Mouse (Mus musculus): Measurements from ENCODE around the gene Gm4131. TPM values are rescaled to one million over a fixed set of nuclear protein-coding genes. Genes with fewer than 3 reads are reported as not detected.
"Not testable (repeated sequence)": the region's sequence is repeated elsewhere in the genome, so short reads cannot be mapped to it uniquely, and the experiment has no call there.

Gm4131 gene
- total RNA-seq (2015) (not detected in 2 replicates), total RNA-seq (2017) (not detected in 2 replicates)

DNA sequence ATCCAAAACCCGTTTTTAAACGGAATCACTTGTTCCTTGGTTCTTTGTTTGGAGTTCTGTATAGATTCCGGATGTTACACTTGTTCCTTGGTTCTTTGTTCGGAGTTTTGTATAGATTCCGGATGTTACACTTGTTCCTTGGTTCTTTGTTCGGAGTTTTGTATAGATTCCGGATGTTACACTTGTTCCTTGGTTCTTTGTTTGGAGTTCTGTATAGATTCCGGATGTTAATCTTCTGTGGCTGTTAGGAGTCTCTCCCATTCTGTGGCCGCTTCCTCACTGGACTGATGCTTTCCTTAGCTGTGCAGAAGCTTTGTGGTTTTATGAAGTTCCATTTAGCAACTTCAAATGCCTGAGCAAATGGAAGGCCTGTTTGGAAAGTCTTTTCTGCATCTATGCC lies at the start of gene Gm4131:
Gene Gm4131 (minus strand): TSS at position 101 of the 400 bp plus-strand sequence.
- ATAC-seq (ENCODE audit: poor library complexity, severe bottlenecking): not testable (repeated sequence)

GRCm38 (mm10) chr14:62609904-62610303 lies 43.2 kb upstream of the Gm4131 start:
- no peak for ATAC-seq (ENCODE audit: poor library complexity, severe bottlenecking)

DNA sequence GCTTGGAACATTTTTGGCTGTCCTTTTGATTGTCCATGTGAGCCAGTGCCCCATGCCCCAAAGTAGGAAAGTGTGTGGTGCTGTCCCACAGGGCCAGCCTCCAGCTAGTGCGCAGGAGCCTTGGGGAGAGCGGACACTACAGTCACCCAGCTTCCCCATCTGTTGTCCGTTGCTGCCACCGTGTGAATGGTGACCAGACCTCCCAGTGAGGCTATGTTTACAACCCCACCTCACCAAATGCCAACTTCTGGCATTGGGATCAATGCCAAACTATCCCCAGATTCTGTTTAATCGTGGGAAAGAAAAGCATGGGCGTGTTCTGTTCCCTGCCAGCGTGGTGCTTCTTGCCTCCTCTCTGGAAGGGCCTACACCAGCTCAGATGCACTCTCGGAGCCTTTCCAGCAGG lies 41.1 kb upstream of the Gm4131 start:
- ATAC-seq (ENCODE audit: poor library complexity, severe bottlenecking): no peak

- no peak for ATAC-seq (ENCODE audit: poor library complexity, severe bottlenecking)
Measured at GRCm38 (mm10) chr14:62602869-62603268, 36.1 kb upstream of the Gm4131 start.

- ATAC-seq (ENCODE audit: poor library complexity, severe bottlenecking): no peak
Measured at GRCm38 (mm10) chr14:62602271-62602670, 35.5 kb upstream of the Gm4131 start.

GRCm38 (mm10) chr14:62600109-62600522 lies 33.4 kb upstream of the Gm4131 start:
- no peak for ATAC-seq (ENCODE audit: poor library complexity, severe bottlenecking)

- ATAC-seq (ENCODE audit: poor library complexity, severe bottlenecking): no peak
Measured at GRCm38 (mm10) chr14:62585338-62585737, 18.6 kb upstream of the Gm4131 start.

GRCm38 (mm10) chr14:62584637-62585036 lies 17.9 kb upstream of the Gm4131 start:
- no peak for ATAC-seq (ENCODE audit: poor library complexity, severe bottlenecking)

- ATAC-seq (ENCODE audit: poor library complexity, severe bottlenecking): no peak
Measured at GRCm38 (mm10) chr14:62581768-62582167, 15.0 kb upstream of the Gm4131 start.

- no peak for ATAC-seq (ENCODE audit: poor library complexity, severe bottlenecking)
Measured at GRCm38 (mm10) chr14:62580945-62581344, 14.2 kb upstream of the Gm4131 start.

GRCm38 (mm10) chr14:62575862-62576261 lies 9.1 kb upstream of the Gm4131 start:
- ATAC-seq (ENCODE audit: poor library complexity, severe bottlenecking): no peak

- ATAC-seq (ENCODE audit: poor library complexity, severe bottlenecking): no peak
Measured at GRCm38 (mm10) chr14:62574906-62575305, 8.2 kb upstream of the Gm4131 start.

DNA sequence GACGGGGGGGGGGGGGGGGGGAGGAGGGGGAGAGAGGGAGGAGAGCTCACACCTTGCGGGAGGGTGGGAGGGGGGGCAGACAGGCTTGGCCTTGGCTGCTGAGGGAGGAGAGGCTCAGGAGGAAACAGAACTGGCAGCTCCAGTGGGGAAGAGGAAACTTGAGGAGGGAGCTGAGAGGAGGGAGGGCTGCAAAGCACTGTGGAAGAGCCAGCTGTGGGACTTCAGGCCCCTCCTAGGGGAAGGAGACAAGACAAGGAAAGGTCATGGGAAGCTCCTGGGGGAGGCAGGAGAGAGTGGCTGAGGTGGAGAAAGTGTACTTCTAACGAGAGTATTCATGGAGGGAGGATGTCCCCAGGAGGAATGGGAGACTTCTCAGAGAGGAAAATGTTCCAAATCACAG lies 6.7 kb upstream of the Gm4131 start:
- ATAC-seq (ENCODE audit: poor library complexity, severe bottlenecking): no peak

DNA sequence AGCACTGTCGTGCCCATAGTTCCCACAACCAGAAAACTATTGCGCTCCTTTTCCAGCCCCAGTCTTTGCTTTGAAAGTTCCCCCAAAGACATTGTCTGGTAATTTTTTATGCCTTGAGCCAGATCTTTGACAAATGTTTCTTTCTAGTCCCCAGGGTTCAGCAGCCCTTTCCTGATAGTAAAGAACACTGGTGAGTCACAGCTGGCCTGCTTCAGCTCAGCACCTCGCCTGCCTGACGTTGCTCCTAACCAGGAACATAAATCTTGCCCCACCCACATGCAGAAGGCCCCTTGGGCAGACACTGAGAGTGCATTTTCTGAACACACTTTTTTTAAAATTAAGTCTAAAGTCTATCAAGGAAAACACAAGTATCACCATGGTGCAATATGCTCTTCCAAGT lies 3.6 kb upstream of the Gm4131 start:
- no peak for ATAC-seq (ENCODE audit: poor library complexity, severe bottlenecking)

GRCm38 (mm10) chr14:62569463-62569862 lies 2.7 kb upstream of the Gm4131 start:
- ATAC-seq (ENCODE audit: poor library complexity, severe bottlenecking): no peak

DNA sequence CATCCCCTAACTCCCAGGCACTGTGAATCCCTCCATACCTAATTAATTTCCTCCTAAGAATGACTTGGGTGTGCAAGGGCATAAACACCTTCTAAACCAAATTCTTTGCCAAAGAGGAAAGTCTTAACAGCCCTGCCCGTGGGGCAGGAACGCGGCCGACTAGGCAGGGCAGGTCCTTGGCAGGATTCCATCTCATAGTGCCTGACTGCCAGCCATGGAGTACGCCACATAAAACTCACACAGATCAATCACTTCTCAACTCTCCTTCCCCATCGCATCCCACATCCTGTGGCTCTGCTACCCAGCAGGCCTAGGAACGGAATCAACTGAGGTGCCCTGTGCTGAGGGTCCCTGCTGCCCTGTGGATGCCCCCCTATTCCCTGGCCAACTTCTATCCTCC lies 3.0 kb downstream of the Gm4131 start:
- no peak for ATAC-seq (ENCODE audit: poor library complexity, severe bottlenecking)

- no peak for ATAC-seq (ENCODE audit: poor library complexity, severe bottlenecking)
Measured at GRCm38 (mm10) chr14:62561875-62562748, 4.6 kb downstream of the Gm4131 start.

- ATAC-seq (ENCODE audit: poor library complexity, severe bottlenecking): no peak
Measured at GRCm38 (mm10) chr14:62557111-62557510, 9.6 kb downstream of the Gm4131 start.

- ATAC-seq (ENCODE audit: poor library complexity, severe bottlenecking): no peak
Measured at GRCm38 (mm10) chr14:62555840-62556810, 10.6 kb downstream of the Gm4131 start.

- peak; percentile 35 for ATAC-seq (ENCODE audit: poor library complexity, severe bottlenecking)
Measured at GRCm38 (mm10) chr14:62555309-62555829, 11.4 kb downstream of the Gm4131 start, which contains the start of gene Fam124a. TSS of gene Fam124a (plus strand) at chr14:62555737.

DNA sequence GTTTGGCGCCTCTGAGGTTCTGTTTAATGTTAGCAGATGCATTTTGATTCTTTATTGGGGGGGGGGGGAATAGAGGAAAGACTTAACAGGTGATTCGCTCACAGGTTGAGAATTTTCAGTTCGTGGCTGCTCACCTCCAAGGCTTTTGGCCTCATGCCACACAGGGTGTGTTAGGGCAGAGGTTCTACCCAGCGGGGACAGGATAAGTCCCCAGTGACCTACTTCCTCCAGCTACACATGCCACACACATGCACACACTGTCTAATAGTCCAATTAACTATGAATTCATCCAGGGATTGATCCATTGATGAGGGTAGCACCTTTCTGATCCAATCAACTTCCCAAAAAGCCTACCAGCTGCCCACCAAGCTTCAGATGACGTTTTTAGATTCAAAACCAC lies 12.9 kb downstream of the Gm4131 start:
- ATAC-seq (ENCODE audit: poor library complexity, severe bottlenecking): no peak

All from megakaryocyte, adult 5-6 weeks (primary cell).